Mouse (Mus musculus): ENCODE data around the gene H2-DMb2.

The H2-DMb2 gene

GRCm38 (mm10) chr17:34119249-34120179 is 23.6 kb upstream of the H2-DMb2 start, which contains the start of gene H2-DMa:
Gene H2-DMa, plus strand, starts transcription at chr17:34119541.
- DNase-seq, result peak; percentile 97 to 98

GRCm38 (mm10) chr17:34120180-34120723 is 22.9 kb upstream of the H2-DMb2 start:
- peak; percentile 81 for DNase-seq

- DNase-seq, result peak; percentile 74 to 80
These were observed 22.3 kb upstream of the H2-DMb2 start for GRCm38 (mm10) chr17:34120814-34121171.

- DNase-seq, result peak; percentile 61 to 67
These were observed 21.8 kb upstream of the H2-DMb2 start for GRCm38 (mm10) chr17:34121172-34121878.

GRCm38 (mm10) chr17:34121879-34122187 is 21.3 kb upstream of the H2-DMb2 start:
- no peak for DNase-seq

GRCm38 (mm10) chr17:34122188-34122984 is 20.7 kb upstream of the H2-DMb2 start, which contains the start of gene Brd2:
Gene Brd2, minus strand, starts transcription at chr17:34122634.
- peak; percentile 95 to 98 for DNase-seq

GRCm38 (mm10) chr17:34123111-34123510 is 20.0 kb upstream of the H2-DMb2 start:
- DNase-seq, result no peak

GRCm38 (mm10) chr17:34123518-34123917 is 19.6 kb upstream of the H2-DMb2 start:
- DNase-seq, result no peak

- DNase-seq, result no peak
These were observed 18.5 kb upstream of the H2-DMb2 start for GRCm38 (mm10) chr17:34124649-34125048.

- DNase-seq, result no peak
These were observed 16.2 kb upstream of the H2-DMb2 start for GRCm38 (mm10) chr17:34126826-34127420.

- DNase-seq, result peak; percentile 78 to 82
These were observed 15.6 kb upstream of the H2-DMb2 start for GRCm38 (mm10) chr17:34127475-34127874.

- no peak for DNase-seq
These were observed 14.7 kb upstream of the H2-DMb2 start for GRCm38 (mm10) chr17:34128264-34128937.

- peak in 1 of 2 experiments; percentile 29 for DNase-seq
These were observed 13.9 kb upstream of the H2-DMb2 start for GRCm38 (mm10) chr17:34128944-34129791.

- DNase-seq, result no peak
These were observed 12.8 kb upstream of the H2-DMb2 start for GRCm38 (mm10) chr17:34130073-34130947.

GRCm38 (mm10) chr17:34131911-34132310 is 11.2 kb upstream of the H2-DMb2 start:
- no peak for DNase-seq

GRCm38 (mm10) chr17:34133289-34133688 is 9.8 kb upstream of the H2-DMb2 start:
- peak in 1 of 2 experiments; percentile 48 for DNase-seq

- DNase-seq, result no peak
These were observed 8.7 kb upstream of the H2-DMb2 start for GRCm38 (mm10) chr17:34134451-34134850.

- DNase-seq, result peak; percentile 95 to 98
These were observed 7.5 kb upstream of the H2-DMb2 start for GRCm38 (mm10) chr17:34135297-34136224.
